Mouse (Mus musculus) heart, adult 9 months (tissue): ENCODE data around the gene Ensa.
"Not testable (repeated sequence)": the region's sequence is repeated elsewhere in the genome, so short reads cannot be mapped to it uniquely, and the experiment has no call there.

Source experiments
- DNase-seq, 2 experiments: peaks; one replicate each; pipeline ENCODE4 v3.0.0; 2022; ENCODE audit warnings: low spot score in 2 of 2

Gene Ensa

GRCm38 (mm10) chr3:95624628-95625503 is at the start of gene Ensa:
Gene Ensa (plus strand): TSS chr3:95624993.
- DNase-seq, result peak; percentile 99

GRCm38 (mm10) chr3:95587754-95588603 is 36.8 kb upstream of the Ensa start:
- no peak for DNase-seq

DNA sequence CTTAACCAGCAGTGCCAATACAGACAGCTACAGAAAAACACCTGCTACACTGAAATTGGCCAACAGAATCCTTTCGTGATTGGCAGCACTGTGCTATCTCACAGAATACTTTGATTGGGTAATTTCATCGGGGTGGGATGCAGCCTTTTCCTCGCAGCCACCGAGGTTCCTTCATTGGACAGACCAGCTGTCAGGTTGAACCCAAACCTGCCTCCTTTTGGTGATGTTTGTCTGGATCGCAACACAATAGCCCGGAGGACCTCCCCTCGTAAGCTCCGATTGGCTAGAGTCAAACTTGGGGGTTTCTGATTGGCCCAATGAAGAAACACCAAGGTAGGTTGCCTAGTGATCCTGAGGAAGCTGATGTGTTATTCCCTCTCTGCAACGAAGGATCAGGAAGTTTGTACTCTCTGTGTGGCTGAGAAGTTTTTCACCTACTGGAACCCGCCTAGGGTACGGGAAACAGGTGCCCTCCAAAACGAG is 36.1 kb upstream of the Ensa start, which contains the start of gene Golph3l:
Gene Golph3l, plus strand, starts transcription at position 331 of the 483 bp plus-strand sequence.
- peak; percentile 99 for DNase-seq

GRCm38 (mm10) chr3:95598734-95599133 is 26.1 kb upstream of the Ensa start:
- DNase-seq, result no peak

DNA sequence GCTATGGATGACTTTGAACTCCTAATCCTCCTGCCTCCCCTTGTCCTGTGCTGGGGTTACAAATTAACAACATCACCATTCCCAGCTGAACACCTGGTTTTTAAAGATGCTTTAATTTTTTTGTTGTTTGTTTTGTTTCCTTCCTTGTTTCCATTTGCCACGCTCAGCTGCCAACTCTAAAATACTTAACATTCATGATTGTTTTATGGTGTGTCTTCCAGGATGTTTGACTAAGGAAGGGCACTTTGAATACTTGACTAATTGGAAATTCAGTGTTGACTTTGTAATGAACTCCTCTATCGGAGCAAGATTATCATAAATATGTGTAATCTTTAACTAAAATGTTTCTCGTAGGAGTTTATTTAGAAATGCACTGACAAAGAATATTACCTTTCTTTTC is 23.5 kb upstream of the Ensa start:
- DNase-seq, result no peak

DNA sequence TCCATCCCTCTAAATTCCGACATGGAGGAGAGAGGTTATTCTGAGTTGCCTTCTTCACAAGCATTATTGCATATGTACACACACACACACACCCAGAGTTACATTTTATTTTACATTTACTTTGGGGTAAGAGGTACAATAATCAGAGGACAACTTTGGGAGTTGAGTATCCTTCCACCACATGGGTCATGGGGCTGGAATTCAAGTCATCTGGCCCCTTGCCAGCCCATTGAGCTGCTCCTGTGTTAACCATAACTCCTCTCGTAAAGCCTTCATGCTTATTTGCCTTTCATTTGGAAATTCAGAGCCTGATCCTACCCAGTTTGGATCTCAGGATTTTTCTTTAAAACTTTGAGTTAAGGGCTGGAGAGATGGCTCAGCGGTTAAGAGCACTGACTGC is 18.7 kb upstream of the Ensa start:
- DNase-seq, result no peak

DNA sequence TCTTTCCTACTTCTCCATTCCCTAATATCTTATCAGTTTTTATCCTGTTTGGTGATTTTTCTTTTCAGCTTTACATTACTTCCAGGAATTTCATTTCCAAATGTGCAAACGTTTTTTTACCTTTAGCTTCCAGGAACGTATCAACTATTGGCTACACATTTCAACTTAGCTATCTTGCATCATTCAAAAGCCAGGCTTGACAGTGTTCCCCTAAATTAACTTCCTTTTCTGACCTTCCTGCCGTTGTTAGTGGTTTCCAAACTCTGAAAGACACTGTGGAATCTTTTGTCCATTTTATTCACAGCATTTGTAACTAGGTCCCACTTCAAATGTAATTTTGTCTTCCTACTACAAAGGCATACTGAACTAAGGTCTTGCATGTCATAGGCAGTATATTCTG is 15.6 kb upstream of the Ensa start:
- DNase-seq, result no peak

- DNase-seq, result no peak
Measured at GRCm38 (mm10) chr3:95613996-95614395, 10.8 kb upstream of the Ensa start.

DNA sequence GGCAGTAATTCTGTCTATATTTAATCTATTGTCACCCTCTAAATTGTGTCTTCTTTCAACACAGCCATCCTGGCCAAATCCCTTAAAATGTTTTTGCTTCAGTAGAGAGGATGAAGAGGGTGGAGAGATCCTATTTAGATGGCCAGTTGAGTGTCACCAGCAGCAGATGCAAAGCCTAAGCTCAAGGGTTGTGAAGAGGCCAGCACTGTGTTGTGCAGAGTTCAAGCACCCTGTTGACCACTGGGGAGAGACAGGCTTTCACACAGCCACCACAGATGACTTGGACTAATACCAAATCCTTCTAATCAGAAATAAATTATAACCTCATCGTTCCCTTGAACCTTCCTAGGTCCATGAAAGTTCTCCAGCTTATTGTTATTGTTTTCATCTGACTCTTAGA is 6.3 kb upstream of the Ensa start:
- DNase-seq, result no peak

GRCm38 (mm10) chr3:95621241-95621640 is 3.6 kb upstream of the Ensa start:
- no peak for DNase-seq

DNA sequence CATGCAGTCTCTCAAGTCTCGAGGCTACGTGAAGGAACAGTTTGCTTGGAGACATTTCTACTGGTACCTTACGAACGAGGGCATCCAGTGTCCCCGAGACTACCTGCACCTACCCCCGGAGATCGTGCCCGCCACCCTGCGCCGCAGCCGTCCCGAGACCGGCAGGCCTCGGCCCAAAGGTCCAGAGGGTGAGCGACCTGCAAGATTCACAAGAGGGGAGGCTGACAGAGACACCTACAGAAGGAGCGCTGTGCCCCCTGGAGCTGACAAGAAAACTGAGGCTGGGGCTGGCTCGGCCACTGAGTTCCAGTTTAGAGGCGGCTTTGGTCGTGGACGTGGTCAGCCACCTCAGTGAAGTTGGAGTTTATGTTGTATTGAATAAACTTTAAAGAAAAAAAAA is 2.4 kb upstream of the Ensa start:
- not testable (repeated sequence) for DNase-seq

GRCm38 (mm10) chr3:95623551-95623950 is 1.2 kb upstream of the Ensa start:
- DNase-seq, result no peak

DNA sequence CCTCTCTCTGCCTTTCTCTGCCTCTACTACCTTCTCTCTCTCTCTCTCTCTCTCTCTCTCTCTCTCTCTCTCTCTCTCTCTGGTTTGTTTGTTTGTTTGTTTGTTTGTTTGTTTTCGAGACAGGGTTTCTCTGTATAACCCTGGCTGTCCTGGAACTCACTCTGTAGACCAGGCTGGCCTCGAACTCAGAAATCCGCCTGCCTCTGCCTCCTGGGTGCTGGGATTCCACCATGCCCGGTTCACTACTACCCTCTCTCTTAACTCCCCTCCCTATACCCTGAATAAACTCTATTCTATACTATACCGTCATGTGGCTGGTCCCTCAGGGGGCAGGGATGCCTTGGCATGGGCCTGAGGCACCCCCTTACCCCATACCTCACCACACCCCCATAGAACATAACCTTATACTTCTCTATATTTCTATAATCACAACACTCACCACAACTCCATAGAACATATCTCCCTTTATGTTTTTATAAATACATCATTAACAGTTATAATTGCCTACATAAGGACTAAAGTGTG is 740 bp upstream of the Ensa start:
- DNase-seq, result peak in 1 of 2 experiments; percentile 29

DNA sequence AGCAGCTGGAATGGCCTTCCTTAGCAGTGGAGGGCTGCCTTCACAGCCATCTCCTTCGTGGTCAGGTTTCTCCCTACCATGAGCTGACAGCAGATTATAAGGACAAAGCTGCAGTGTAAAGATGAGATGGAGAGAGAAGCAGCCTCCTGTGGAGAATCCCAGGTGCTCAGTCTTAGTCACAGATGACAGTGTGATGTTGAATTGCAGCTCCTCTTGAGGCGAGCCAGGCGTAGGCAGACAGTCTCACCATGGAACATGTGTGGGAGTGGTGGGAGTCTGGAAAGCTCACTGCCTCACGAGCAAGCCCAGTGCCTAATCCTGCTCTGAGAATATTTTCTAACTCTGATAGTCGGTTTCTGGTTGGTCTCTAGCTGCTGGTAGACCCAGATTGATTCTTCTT is 3.0 kb downstream of the Ensa start:
- no peak for DNase-seq

DNA sequence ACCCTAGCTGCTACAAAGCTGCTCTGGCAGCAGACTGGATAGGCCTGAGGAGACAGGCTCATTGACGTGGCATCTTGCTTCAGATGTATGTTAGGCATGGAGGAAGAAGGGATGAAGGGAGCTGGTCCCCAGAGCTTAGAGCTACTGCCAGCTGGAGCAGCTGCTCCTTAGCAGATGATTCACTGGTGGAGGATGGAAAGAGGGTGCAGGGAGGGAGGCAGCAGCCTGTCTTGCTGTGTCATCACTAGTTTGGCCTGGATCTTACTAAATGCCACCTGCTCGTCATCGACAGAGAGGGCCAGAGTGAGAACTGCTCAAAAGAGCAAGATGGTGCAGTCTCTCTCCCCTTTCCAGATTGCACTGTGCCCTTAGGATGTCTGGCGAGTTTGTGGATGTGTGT is 5.0 kb downstream of the Ensa start:
- no peak for DNase-seq

DNA sequence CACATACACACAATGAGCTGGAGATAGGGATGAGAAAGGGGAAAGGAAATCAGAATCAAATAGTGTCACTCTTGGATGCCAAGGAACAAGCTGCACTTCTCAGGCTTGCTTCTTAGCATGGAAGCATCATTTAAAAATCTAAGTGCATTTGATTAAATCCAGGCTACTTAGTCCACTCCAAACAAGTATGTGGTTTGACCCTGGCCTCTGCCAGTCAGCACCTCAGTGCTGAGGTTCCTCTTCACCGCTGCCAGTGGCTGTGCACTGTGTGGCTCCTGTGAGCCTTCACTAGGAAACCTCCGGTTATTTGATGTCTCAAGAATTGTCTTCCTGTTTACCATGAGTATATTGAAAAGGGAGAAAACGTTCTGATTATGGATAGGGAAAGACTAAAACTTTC is 6.1 kb downstream of the Ensa start:
- no peak for DNase-seq

GRCm38 (mm10) chr3:95631304-95631703 is 6.5 kb downstream of the Ensa start:
- DNase-seq, result no peak

DNA sequence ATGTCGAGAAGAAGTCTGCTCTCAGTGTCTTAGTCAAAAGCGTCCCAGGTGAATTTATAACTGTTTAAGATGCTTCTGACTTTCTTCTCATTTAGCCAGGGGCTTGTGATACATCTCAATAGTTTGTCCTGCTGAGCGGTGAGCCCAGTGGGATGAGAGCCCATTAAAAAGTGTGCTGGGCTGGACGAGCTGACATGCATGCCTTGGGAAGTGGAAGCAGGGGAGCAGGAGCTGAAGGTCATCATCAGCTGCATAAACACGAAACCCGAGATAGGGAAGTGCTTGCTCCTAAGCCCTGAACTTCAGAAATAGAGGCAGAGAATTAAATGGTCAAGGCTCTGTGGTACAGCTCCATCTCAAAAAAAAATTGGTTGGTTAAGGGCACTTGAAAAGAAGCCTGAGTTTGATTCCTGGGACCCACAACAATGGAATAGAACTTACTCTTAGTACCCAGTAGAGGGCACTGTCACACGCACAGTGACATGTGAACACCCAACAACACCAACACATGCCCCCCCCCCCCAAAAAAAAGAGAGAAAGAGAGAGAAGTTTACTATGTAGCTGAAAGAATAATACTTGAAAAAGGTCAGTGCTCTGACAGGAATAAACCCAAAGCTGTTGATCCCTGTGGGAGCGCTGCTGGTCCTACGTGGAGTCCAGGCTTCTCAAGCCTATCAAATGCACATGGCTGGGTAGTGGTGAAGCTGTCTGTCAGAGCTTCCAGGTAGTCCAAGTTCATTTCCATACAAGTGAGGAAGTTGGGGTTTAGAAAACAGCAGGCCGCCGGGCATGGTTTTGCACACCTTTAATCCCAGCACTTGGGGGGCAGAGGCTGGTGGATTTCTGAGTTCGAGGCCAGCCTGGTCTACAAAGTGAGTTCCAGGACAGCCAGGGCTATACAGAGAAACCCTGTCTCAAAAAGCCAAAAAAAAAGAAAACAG is 8.1 kb downstream of the Ensa start:
- peak in 1 of 2 experiments; percentile 37 for DNase-seq

DNA sequence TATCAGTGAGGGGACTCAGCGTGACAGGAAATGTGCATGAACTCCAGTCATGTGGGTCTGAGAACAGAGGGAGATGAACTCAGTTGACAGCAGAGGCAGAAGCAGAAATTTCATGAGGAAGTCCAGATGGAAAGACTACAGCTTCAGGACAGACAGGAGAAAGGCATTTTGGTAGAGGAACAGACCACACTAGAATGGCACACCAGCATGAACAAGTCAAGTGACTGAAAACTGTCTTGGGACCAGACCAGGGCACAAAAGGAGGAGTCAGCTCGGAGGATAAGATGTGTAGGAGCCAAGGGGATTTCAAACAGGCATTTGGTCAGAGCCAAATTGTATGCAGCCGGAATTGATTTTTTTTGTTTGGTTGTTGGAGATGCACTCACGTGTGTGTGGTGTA is 10.8 kb downstream of the Ensa start:
- DNase-seq, result no peak

- no peak for DNase-seq
Measured at GRCm38 (mm10) chr3:95636072-95636471, 11.3 kb downstream of the Ensa start.

DNA sequence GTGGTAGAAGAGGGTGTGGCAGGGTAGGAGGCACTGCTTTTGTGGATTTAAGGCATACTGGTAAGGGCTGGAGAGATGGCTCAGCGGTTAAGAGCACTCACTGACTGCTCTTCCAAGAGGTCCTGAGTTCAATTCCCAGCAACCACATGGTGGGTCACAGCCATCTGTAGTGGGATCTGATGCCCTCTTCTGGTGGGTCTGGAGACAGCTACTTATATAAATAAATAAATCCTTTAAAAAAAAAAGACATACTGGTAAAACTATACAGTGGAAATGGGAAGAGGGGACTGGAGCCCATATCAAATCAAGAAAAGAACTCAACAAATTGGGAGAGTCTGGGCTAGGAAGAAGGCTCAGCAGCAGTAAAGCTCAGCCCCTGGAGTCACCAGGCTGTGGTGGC is 14.9 kb downstream of the Ensa start:
- DNase-seq, result no peak
